Comparison of ENCODE assay signal across 32 mouse cellular contexts in genomic region chr4:12521246-12521645, GRCm38 (mm10).
"Had no signal": no experiment of that assay in that cellular context is flagged by ENCODE, and none has a peak within 500 bp of the region (broad histone marks: within the 10 kb centered on the region; RNA-seq: fewer than 3 reads in every experiment).

No protein-coding gene starts in this region.

- H3K27ac ChIP-seq: limb, embryonic 10.5 days; limb, embryonic 12.5 days; limb, embryonic 13.5 days; limb, embryonic 15.5 days; liver, embryonic 12.5 days; liver, embryonic 13.5 days; liver, embryonic 14.5 days; liver, embryonic 15.5 days; lung, embryonic 15.5 days; macrophage; midbrain, embryonic 10.5 days; midbrain, embryonic 12.5 days; midbrain, embryonic 13.5 days; midbrain, embryonic 15.5 days; neural tube, embryonic 12.5 days had no signal

- H3K36me3 ChIP-seq: limb, embryonic 10.5 days; limb, embryonic 12.5 days; limb, embryonic 13.5 days; limb, embryonic 15.5 days; liver, embryonic 12.5 days; liver, embryonic 13.5 days; liver, embryonic 15.5 days; lung, embryonic 15.5 days; midbrain, embryonic 10.5 days; midbrain, embryonic 12.5 days; midbrain, embryonic 13.5 days; midbrain, embryonic 15.5 days; neural tube, embryonic 12.5 days had no signal

- H3K9ac ChIP-seq: limb, embryonic 12.5 days; limb, embryonic 13.5 days; limb, embryonic 15.5 days; liver, embryonic 12.5 days; liver, embryonic 13.5 days; liver, embryonic 14.5 days; liver, embryonic 15.5 days; liver, postnatal 0 days; lung, embryonic 14.5 days; lung, embryonic 15.5 days; midbrain, embryonic 12.5 days; midbrain, embryonic 13.5 days; midbrain, embryonic 15.5 days; neural tube, embryonic 12.5 days had no signal

- ATAC-seq: liver, embryonic 12.5 days; liver, postnatal 0 days; lung, postnatal 0 days; midbrain, embryonic 13.5 days; midbrain, embryonic 15.5 days; midbrain, embryonic 16.5 days had no signal

- H3K4me1 ChIP-seq: limb, embryonic 12.5 days; limb, embryonic 13.5 days; limb, embryonic 15.5 days; liver, embryonic 12.5 days; liver, embryonic 13.5 days; liver, embryonic 15.5 days; lung, embryonic 15.5 days; midbrain, embryonic 12.5 days; neural tube, embryonic 12.5 days had no signal

- H3K9me3 ChIP-seq: limb, embryonic 10.5 days; limb, embryonic 12.5 days; limb, embryonic 13.5 days; limb, embryonic 15.5 days; liver, embryonic 12.5 days; liver, embryonic 13.5 days; liver, embryonic 15.5 days; lung, embryonic 15.5 days; midbrain, embryonic 10.5 days; midbrain, embryonic 12.5 days; midbrain, embryonic 13.5 days; midbrain, embryonic 15.5 days; neural tube, embryonic 12.5 days had no signal

- H3K27me3 ChIP-seq: limb, embryonic 12.5 days; limb, embryonic 13.5 days; limb, embryonic 15.5 days; liver, embryonic 12.5 days; liver, embryonic 13.5 days; liver, embryonic 15.5 days; lung, embryonic 15.5 days; megakaryocyte, embryonic 14.5 days; midbrain, embryonic 12.5 days; midbrain, embryonic 13.5 days; midbrain, embryonic 15.5 days; neural tube, embryonic 12.5 days had no signal

- DNase-seq: left cerebral cortex, postnatal 4 days; liver; liver, embryonic 13.5 days; liver, postnatal 0 days; lung, adult 18-20 months; lung, adult 2 months; lung, embryonic 14.5 days; lung, postnatal 10 days; lung, postnatal 14 days; lung, postnatal 36 days; lung, postnatal 4 days; midbrain, embryonic 14.5 days had no signal

- H3K4me2 ChIP-seq: limb, embryonic 12.5 days; limb, embryonic 13.5 days; limb, embryonic 15.5 days; liver, embryonic 11.5 days; liver, embryonic 12.5 days; liver, embryonic 13.5 days; liver, embryonic 15.5 days; lung, embryonic 14.5 days; lung, embryonic 15.5 days; midbrain, embryonic 11.5 days; midbrain, embryonic 12.5 days; midbrain, embryonic 13.5 days; midbrain, embryonic 15.5 days; neural tube, embryonic 12.5 days had no signal

- H3K4me3 ChIP-seq: limb, embryonic 10.5 days; limb, embryonic 12.5 days; limb, embryonic 13.5 days; limb, embryonic 15.5 days; liver, embryonic 12.5 days; liver, embryonic 13.5 days; liver, embryonic 15.5 days; lung, embryonic 15.5 days; megakaryocyte, embryonic 14.5 days; midbrain, embryonic 10.5 days; midbrain, embryonic 12.5 days; midbrain, embryonic 13.5 days; midbrain, embryonic 15.5 days; myocyte; neural tube, embryonic 12.5 days had no signal
